Mouse (Mus musculus): ENCODE measurements at regions not wholly inside any gene's neighbourhood (a gene's known extent, or its start where the extent isn't known, plus 50 kb on each side); places are given as distances from the start of the nearest gene placed in this dataset.

GRCm38 (mm10) chr15:40364221-40364621, 230.1 kb downstream of the 9330182O14Rik start:
- TF ChIP-seq CTCF (conservative IDR thresholded peaks at IDR 0.05; ENCODE audit: insufficient read depth, insufficient read length, low read depth, low read length) (no peak), POLR2A (IDR thresholded peaks at IDR 0.05; ENCODE audit: low read depth, low read length) (no peak)

All from kidney, adult 2 months (tissue).